Mouse (Mus musculus) liver, embryonic 14.5 days (tissue): ENCODE measurements around the gene Dnmt3a. TPM values are rescaled to one million over a fixed set of nuclear protein-coding genes. Genes with fewer than 3 reads are reported as not detected.
A peak's percentile ranks its signal among the peaks of the same experiment; 100 is the strongest.

Experiments used
- ATAC-seq: fragments of 200-750 bp; cut with Nextera tagmentation; 2 replicates; pipeline ENCODE4 v1.8.0; 2017; ENCODE audit warnings: moderate number of reproducible peaks, mild to moderate bottlenecking, moderate library complexity; ENCODE audit not compliant: insufficient read depth
- DNase-seq, 3 experiments: peaks; one replicate each; pipeline ENCODE4 v3.0.0-alpha.2; 2012 to 2013; ENCODE audit warnings: low read depth in 3 of 3, low spot score in 3 of 3
- H3K27ac ChIP-seq: fragments of 300-500 bp; sonication (generic); 2 replicates; pipeline ENCODE4 v1.5.1; 2014; ENCODE audit warnings: moderate library complexity, mild to moderate bottlenecking, control low read depth, inconsistent platforms
- H3K27me3 ChIP-seq: fragments of 300-500 bp; sonication (generic); 2 replicates; pipeline ENCODE4 v1.6.1; 2014; ENCODE audit warnings: mild to moderate bottlenecking, low read length, moderate library complexity; ENCODE audit not compliant: control insufficient read depth, insufficient read depth
- H3K36me3 ChIP-seq: fragments of 300-500 bp; sonication (generic); replicated peaks from 2 replicates; pipeline ENCODE4 v1.6.1; 2014; ENCODE audit warnings: low read depth; ENCODE audit not compliant: control insufficient read depth, insufficient read depth
- H3K4me1 ChIP-seq, 2 experiments: fragments of 200-500 bp in 1 of 2; fragments of 300-500 bp in 1 of 2; sonication (generic) in 1 of 2; replicated peaks; 2 replicates each; pipeline ENCODE4 v1.6.1; 2012 to 2014; ENCODE audit warnings: antibody characterized with exemption in 1 of 2, inconsistent platforms in 1 of 2, low read length in 1 of 2; ENCODE audit not compliant: control insufficient read depth in 2 of 2, insufficient read depth in 2 of 2
- H3K4me2 ChIP-seq: fragments of 300-500 bp; sonication (generic); 2 replicates; pipeline ENCODE4 v1.6.1; 2014; ENCODE audit warnings: low read depth, mild to moderate bottlenecking, control low read depth, moderate library complexity
- H3K4me3 ChIP-seq, 2 experiments: fragments of 200-500 bp in 1 of 2; fragments of 300-500 bp in 1 of 2; sonication (generic) in 1 of 2; 2 replicates each; pipeline ENCODE4 v1.5.1; 2012 to 2014; ENCODE audit warnings: low read depth in 2 of 2, low read length in 2 of 2, mild to moderate bottlenecking in 2 of 2, control low read depth in 1 of 2, inconsistent platforms in 1 of 2, moderate library complexity in 1 of 2; ENCODE audit not compliant: insufficient read depth in 1 of 2
- H3K9ac ChIP-seq: fragments of 300-500 bp; sonication (generic); replicated peaks from 2 replicates; pipeline ENCODE4 v1.6.1; 2014; ENCODE audit warnings: mild to moderate bottlenecking, control low read depth, moderate library complexity
- H3K9me3 ChIP-seq: fragments of 300-500 bp; sonication (generic); 2 replicates; pipeline ENCODE4 v1.6.1; 2016; ENCODE audit warnings: low read length, mixed read lengths; ENCODE audit not compliant: control insufficient read depth
- CTCF ChIP-seq: IDR thresholded peaks from 2 replicates; pipeline ENCODE4 v1.5.1; 2016; ENCODE audit warnings: antibody characterized with exemption, low read depth, control low read depth
- EP300 ChIP-seq: IDR thresholded peaks from 2 replicates; pipeline ENCODE4 v1.6.1; 2016; ENCODE audit warnings: antibody characterized with exemption, low read depth
- whole genome bisulfite sequencing: fragments of 180-500 bp; shearing (Covaris S2); extraction: QIAGEN DNeasy Blood & Tissue Kit; methylation state at CpG from one replicate; pipeline ENCODE4 v1.1.7; 2014; ENCODE audit not compliant: insufficient replicate concordance; 5-methylcytosine and 5-hydroxymethylcytosine counted together
- polyA plus RNA-seq, 2 experiments: library from polyadenylated mRNA; depleted of rRNA in 1 of 2; stranded (reverse) in 1 of 2; unstranded in 1 of 2; fragments of >200 nt; fragmentation: Nextera tagmentation in 1 of 2; extraction: Ambion mirVana in 1 of 2; gene quantifications; 2 replicates each; pipeline versions ENCODE4 v1.2.1 to v1.2.3; 2012 to 2014

The Dnmt3a gene
- polyA plus RNA-seq, 2 experiments = 5.3 to 12.8 TPM

GRCm38 (mm10) chr12:3862253-3862652, 56.4 kb downstream of the Dnmt3a start:
- Histone ChIP-seq H3K4me1 (peaks cover 0 to 5% of the 10 kb centered on the region in 2 experiments; a peak in 2 of 4 replicates), H3K9ac (no peak overlapping the region), H3K36me3 (no peaks in the 10 kb centered on the region), H3K4me2 (no peak overlapping the region), H3K4me3 (no peak overlapping the region), H3K27ac (no peak overlapping the region), H3K9me3 (no peaks in the 10 kb centered on the region), H3K27me3 (no peaks in the 10 kb centered on the region)
- WGBS = 61% methylated on average over 6 of the region's 6 CpGs
- no peak for DNase-seq
- TF ChIP-seq EP300 = no peak
- no peak for TF ChIP-seq CTCF
- no peak for ATAC-seq

- H3K27ac ChIP-seq = no peak overlapping the region
- H3K4me1 ChIP-seq = peaks cover 0 to 5% of the 10 kb centered on the region in 2 experiments; a peak in 2 of 4 replicates
- TF ChIP-seq CTCF = no peak
- TF ChIP-seq EP300 = no peak
- H3K9me3 ChIP-seq = no peaks in the 10 kb centered on the region
- no peak for ATAC-seq
- no peak overlapping the region for H3K9ac ChIP-seq
- no peak overlapping the region for H3K4me2 ChIP-seq
- H3K27me3 ChIP-seq = no peaks in the 10 kb centered on the region
- no peak for DNase-seq
- no peaks in the 10 kb centered on the region for H3K36me3 ChIP-seq
- WGBS = 80% methylated on average over 8 of the region's 8 CpGs
- H3K4me3 ChIP-seq = no peak overlapping the region
Measured at GRCm38 (mm10) chr12:3864208-3864607, 58.4 kb downstream of the Dnmt3a start.

- ATAC-seq = no peak
- H3K4me3 ChIP-seq = no peak overlapping the region
- H3K27me3 ChIP-seq = no peaks in the 10 kb centered on the region
- DNase-seq = no peak
- no peak overlapping the region for H3K27ac ChIP-seq
- H3K4me2 ChIP-seq = no peak overlapping the region
- H3K9me3 ChIP-seq = no peaks in the 10 kb centered on the region
- no peak for TF ChIP-seq CTCF
- no peak for TF ChIP-seq EP300
- no peaks in the 10 kb centered on the region for H3K36me3 ChIP-seq
- peaks cover 0 to 8% of the 10 kb centered on the region in 2 experiments; a peak in 2 of 4 replicates for H3K4me1 ChIP-seq
- WGBS = 66% methylated on average over 8 of the region's 8 CpGs
- no peak overlapping the region for H3K9ac ChIP-seq
Measured at GRCm38 (mm10) chr12:3865594-3865993, 59.8 kb downstream of the Dnmt3a start.

GRCm38 (mm10) chr12:3866654-3867370, 61.0 kb downstream of the Dnmt3a start:
- Histone ChIP-seq H3K4me2 (no peak overlapping the region), H3K27me3 (no peaks in the 10 kb centered on the region), H3K4me3 (no peak overlapping the region), H3K27ac (no peak overlapping the region), H3K36me3 (no peaks in the 10 kb centered on the region), H3K9ac (no peak overlapping the region), H3K4me1 (peaks cover 0 to 8% of the 10 kb centered on the region in 2 experiments; a peak in 2 of 4 replicates), H3K9me3 (no peaks in the 10 kb centered on the region)
- 71% methylated on average over 12 of the region's 12 CpGs for WGBS
- ATAC-seq (peak; percentile 34; the same call in 1 of the 2 replicates), DNase-seq (peak in 2 of 3 experiments; percentile 24 to 25)
- TF ChIP-seq EP300 (no peak), CTCF (no peak)

GRCm38 (mm10) chr12:3868115-3868514, 62.3 kb downstream of the Dnmt3a start:
- Histone ChIP-seq H3K9me3 (no peaks in the 10 kb centered on the region), H3K27me3 (no peaks in the 10 kb centered on the region), H3K4me2 (no peak overlapping the region), H3K4me3 (no peak overlapping the region), H3K27ac (no peak overlapping the region), H3K9ac (no peak overlapping the region), H3K4me1 (peaks cover 0 to 10% of the 10 kb centered on the region in 2 experiments; a peak in 2 of 4 replicates), H3K36me3 (no peaks in the 10 kb centered on the region)
- no peak for DNase-seq
- no peak for ATAC-seq
- 58% methylated on average over 5 of the region's 5 CpGs for WGBS
- TF ChIP-seq EP300 (no peak), CTCF (no peak)
